Mouse (Mus musculus): ENCODE data around the gene Gse1. TPM values are rescaled to one million over a fixed set of nuclear protein-coding genes. Genes with fewer than 3 reads are reported as not detected.
A peak's percentile ranks its signal among the peaks of the same experiment; 100 is the strongest.

The Gse1 gene
- polyA plus RNA-seq, 1 experiment from 2014 or later: 6.8 TPM

DNA sequence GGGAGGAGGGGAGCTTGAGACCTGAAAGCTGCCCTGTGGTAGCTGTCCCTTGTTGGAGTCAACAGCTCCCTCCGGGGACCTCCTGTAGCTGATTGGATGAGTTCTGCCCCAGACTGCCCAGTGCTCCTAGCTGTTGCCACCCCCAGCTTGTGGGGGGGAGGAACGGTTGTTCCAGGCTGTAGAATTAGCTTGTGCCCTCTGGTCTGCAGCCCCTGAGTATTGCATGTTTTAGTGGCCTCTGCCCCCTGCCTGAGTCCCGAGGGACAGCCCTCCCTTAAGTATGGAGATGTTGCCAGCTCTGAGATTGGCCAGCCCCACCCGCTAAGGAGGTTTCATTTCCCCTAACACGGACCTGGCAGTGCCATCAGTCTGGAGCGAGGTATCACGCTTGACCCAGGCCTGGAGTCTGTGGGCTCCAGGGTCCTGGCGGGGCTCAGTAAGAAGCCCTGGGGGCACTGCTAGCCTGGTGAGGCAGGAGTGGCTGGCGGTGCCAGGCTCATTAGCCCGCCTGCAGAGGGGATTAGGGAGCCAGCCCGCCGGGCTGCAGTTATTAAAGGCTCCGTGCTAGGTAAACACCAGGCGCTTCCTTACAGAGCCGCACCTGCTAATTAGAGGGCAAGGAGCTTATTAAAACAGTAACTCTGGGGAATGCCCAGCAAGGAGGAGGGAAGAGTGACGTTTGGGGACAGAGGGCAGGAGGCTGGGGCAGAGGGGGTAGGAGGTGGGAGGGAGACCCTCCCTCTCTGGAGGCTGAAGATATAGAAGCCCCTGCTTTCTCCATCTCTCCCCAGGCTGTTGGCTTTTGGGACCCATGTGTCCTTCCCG lies 107.2 kb downstream of the Gse1 start:
- no peak overlapping the region for H3K4me3 ChIP-seq
- no peak overlapping the region for H3K9ac ChIP-seq
- peaks cover 65% of the 10 kb centered on the region for H3K4me1 ChIP-seq
- peak overlapping the region; percentile 67 for H3K27ac ChIP-seq
- no peaks in the 10 kb centered on the region for H3K9me3 ChIP-seq
- no peaks in the 10 kb centered on the region for H3K36me3 ChIP-seq
- H3K4me2 ChIP-seq: peak overlapping the region; percentile 35
- peak; percentile 46; the same call in 1 of the 2 replicates for ATAC-seq (ENCODE audit: insufficient number of reproducible peaks, low FRiP score, low TSS enrichment, low read depth)
- WGBS: 10% methylated on average over 17 of the region's 17 CpGs
- H3K27me3 ChIP-seq: no peaks in the 10 kb centered on the region

DNA sequence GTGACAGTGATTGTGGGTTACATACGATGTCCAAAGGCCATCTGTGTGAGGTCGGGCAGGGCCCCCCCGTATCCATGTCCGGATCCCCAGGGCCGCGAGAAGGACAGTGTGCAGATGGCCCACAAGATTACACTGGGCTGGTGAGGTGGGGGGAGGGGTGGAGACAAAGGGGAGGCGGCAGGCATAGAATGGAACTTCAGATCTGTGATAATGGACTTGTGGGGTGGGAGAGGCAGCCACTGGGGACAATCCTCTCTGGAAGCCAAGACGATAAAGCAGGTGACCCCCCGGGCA lies 107.8 kb downstream of the Gse1 start:
- Histone ChIP-seq H3K27me3 (no peaks in the 10 kb centered on the region), H3K36me3 (no peaks in the 10 kb centered on the region), H3K27ac (no peak overlapping the region), H3K4me1 (peaks cover 60% of the 10 kb centered on the region), H3K9ac (no peak overlapping the region), H3K4me3 (no peak overlapping the region), H3K4me2 (peak overlapping the region; percentile 35; the same call in 1 of the 2 replicates), H3K9me3 (no peaks in the 10 kb centered on the region)
- no peak for ATAC-seq (ENCODE audit: insufficient number of reproducible peaks, low FRiP score, low TSS enrichment, low read depth)
- WGBS: 8% methylated on average over 9 of the region's 9 CpGs

GRCm38 (mm10) chr8:120336909-120337555 lies 108.8 kb downstream of the Gse1 start:
- peaks cover 58% of the 10 kb centered on the region for H3K4me1 ChIP-seq
- H3K9ac ChIP-seq: no peak overlapping the region
- no peak overlapping the region for H3K4me3 ChIP-seq
- 45% methylated on average over 5 of the region's 5 CpGs for WGBS
- H3K4me2 ChIP-seq: no peak overlapping the region
- no peak for ATAC-seq (ENCODE audit: insufficient number of reproducible peaks, low FRiP score, low TSS enrichment, low read depth)
- H3K9me3 ChIP-seq: no peaks in the 10 kb centered on the region
- H3K36me3 ChIP-seq: no peaks in the 10 kb centered on the region
- no peaks in the 10 kb centered on the region for H3K27me3 ChIP-seq
- H3K27ac ChIP-seq: no peak overlapping the region

DNA sequence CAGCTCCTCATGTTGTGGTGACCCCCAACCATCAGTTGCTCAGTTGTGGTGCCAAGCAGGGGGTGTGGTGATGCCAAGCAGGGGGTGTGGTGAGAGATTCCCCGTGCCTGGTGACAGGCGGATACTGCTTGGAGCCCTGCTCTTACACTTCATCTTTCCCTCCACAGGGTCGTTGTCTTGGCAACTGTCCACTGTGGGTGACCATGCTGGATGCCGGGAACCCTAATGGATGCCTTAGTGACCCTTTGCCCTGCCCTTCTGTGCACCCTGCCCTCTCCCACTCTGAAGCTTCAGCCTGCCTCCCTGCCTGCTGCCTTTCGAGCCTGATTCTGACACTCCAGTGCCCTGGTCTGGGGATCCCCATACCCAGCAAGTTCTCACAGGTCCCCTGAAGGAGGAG lies 109.4 kb downstream of the Gse1 start:
- H3K27me3 ChIP-seq: no peaks in the 10 kb centered on the region
- no peaks in the 10 kb centered on the region for H3K36me3 ChIP-seq
- peaks cover 56% of the 10 kb centered on the region for H3K4me1 ChIP-seq
- 70% methylated on average over 5 of the region's 5 CpGs for WGBS
- H3K9ac ChIP-seq: no peak overlapping the region
- ATAC-seq (ENCODE audit: insufficient number of reproducible peaks, low FRiP score, low TSS enrichment, low read depth): no peak
- H3K9me3 ChIP-seq: no peaks in the 10 kb centered on the region
- no peak overlapping the region for H3K27ac ChIP-seq
- H3K4me2 ChIP-seq: no peak overlapping the region
- H3K4me3 ChIP-seq: no peak overlapping the region

- 87% methylated on average over 7 of the region's 7 CpGs for WGBS
- Histone ChIP-seq H3K27me3 (no peaks in the 10 kb centered on the region), H3K9ac (no peak overlapping the region), H3K4me2 (no peak overlapping the region), H3K4me1 (peaks cover 60% of the 10 kb centered on the region), H3K9me3 (no peaks in the 10 kb centered on the region), H3K27ac (no peak overlapping the region), H3K4me3 (no peak overlapping the region), H3K36me3 (no peaks in the 10 kb centered on the region)
- no peak for ATAC-seq (ENCODE audit: insufficient number of reproducible peaks, low FRiP score, low TSS enrichment, low read depth)
These were observed 110.4 kb downstream of the Gse1 start for GRCm38 (mm10) chr8:120338678-120339077.

- H3K36me3 ChIP-seq: no peaks in the 10 kb centered on the region
- ATAC-seq (ENCODE audit: insufficient number of reproducible peaks, low FRiP score, low TSS enrichment, low read depth): no peak
- no peak overlapping the region for H3K27ac ChIP-seq
- H3K9me3 ChIP-seq: no peaks in the 10 kb centered on the region
- no peak overlapping the region for H3K9ac ChIP-seq
- no peaks in the 10 kb centered on the region for H3K27me3 ChIP-seq
- 60% methylated on average over 7 of the region's 8 CpGs for WGBS
- no peak overlapping the region for H3K4me2 ChIP-seq
- H3K4me1 ChIP-seq: peaks cover 63% of the 10 kb centered on the region
- no peak overlapping the region for H3K4me3 ChIP-seq
These were observed 111.5 kb downstream of the Gse1 start for GRCm38 (mm10) chr8:120339743-120340142.

GRCm38 (mm10) chr8:120341124-120341523 lies 112.9 kb downstream of the Gse1 start:
- Histone ChIP-seq H3K4me1 (peaks cover 49% of the 10 kb centered on the region), H3K9ac (no peak overlapping the region)

DNA sequence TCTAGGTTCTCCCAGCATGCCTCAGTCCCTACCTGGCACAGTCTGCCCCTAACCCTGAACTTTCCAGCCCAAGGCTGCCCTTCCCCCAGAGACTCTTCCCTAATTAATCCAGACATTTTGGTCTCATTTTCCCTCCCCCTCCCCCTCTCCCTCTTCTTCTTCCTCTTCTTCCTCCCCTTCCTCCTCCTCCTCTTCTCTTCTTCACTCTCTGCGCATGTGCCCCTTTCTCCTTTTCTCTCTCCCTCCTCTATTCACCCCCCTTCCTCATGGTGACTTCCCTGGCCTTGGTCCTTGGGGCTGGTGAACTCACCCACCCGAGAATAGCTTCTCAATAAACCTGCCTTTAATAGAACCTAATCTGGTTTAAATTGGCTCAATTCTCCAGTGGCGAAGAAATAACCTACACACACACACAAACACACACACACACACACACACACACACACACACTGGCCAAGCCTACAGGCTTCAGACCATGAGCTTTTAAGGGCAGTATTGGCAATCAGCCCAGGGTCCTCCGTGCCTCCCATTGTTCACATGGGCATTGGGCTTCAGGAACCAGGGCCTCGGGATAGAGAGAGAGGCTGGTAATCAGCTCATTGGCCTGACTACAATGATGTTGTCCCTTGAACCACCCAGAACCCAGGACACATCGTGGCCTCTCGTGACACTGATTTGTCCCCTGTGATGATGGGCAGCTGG lies 114.7 kb downstream of the Gse1 start:
- Histone ChIP-seq H3K27ac (no peak overlapping the region), H3K27me3 (0 out of 2 replicates have a peak, but pooled peaks cover 4% of the 10 kb centered on the region), H3K9ac (no peak overlapping the region), H3K4me3 (no peak overlapping the region), H3K36me3 (no peaks in the 10 kb centered on the region), H3K9me3 (no peaks in the 10 kb centered on the region), H3K4me1 (peaks cover 53% of the 10 kb centered on the region), H3K4me2 (no peak overlapping the region)
- ATAC-seq (ENCODE audit: insufficient number of reproducible peaks, low FRiP score, low TSS enrichment, low read depth): no peak
- 53% methylated on average over 7 of the region's 7 CpGs for WGBS

More at GRCm38 (mm10) chr8:120341124-120341523, 112.9 kb downstream of the Gse1 start:
- Histone ChIP-seq H3K4me3 (no peak overlapping the region), H3K36me3 (no peaks in the 10 kb centered on the region), H3K27me3 (no peaks in the 10 kb centered on the region), H3K4me2 (no peak overlapping the region), H3K27ac (no peak overlapping the region), H3K9me3 (no peaks in the 10 kb centered on the region)
- 79% methylated on average over 10 of the region's 10 CpGs for WGBS
- ATAC-seq (ENCODE audit: insufficient number of reproducible peaks, low FRiP score, low TSS enrichment, low read depth): no peak

DNA sequence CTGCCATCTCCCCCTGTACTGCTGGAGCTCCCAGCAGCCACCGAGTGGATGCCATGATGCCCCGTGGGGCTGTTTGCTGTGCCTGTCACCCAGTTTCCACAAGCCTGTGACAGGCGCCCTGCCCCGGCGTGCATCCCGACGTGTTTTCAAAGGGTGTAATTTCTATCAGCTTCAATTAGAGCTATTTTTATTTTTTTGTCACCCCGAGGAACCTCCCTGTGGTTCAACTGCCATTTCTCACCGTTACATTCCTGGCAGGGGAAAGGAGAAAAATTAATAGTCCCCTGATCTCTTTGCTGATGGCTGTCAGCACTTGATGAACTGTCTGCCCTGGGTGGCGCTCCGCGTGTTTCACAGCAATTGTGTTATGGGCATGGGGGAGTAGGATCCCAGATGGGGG lies 115.3 kb downstream of the Gse1 start:
- Histone ChIP-seq H3K4me1 (peaks cover 56% of the 10 kb centered on the region), H3K4me2 (no peak overlapping the region), H3K4me3 (no peak overlapping the region), H3K9ac (no peak overlapping the region), H3K27me3 (0 out of 2 replicates have a peak, but pooled peaks cover 4% of the 10 kb centered on the region), H3K27ac (no peak overlapping the region), H3K36me3 (no peaks in the 10 kb centered on the region), H3K9me3 (no peaks in the 10 kb centered on the region)
- 61% methylated on average over 12 of the region's 12 CpGs for WGBS
- ATAC-seq (ENCODE audit: insufficient number of reproducible peaks, low FRiP score, low TSS enrichment, low read depth): no peak

- Histone ChIP-seq H3K9me3 (no peaks in the 10 kb centered on the region), H3K4me1 (peaks cover 55% of the 10 kb centered on the region), H3K4me2 (no peak overlapping the region), H3K36me3 (no peaks in the 10 kb centered on the region), H3K27me3 (0 out of 2 replicates have a peak, but pooled peaks cover 4% of the 10 kb centered on the region), H3K4me3 (no peak overlapping the region), H3K9ac (no peak overlapping the region), H3K27ac (no peak overlapping the region)
- WGBS: 30% methylated on average over 4 of the region's 4 CpGs
- ATAC-seq (ENCODE audit: insufficient number of reproducible peaks, low FRiP score, low TSS enrichment, low read depth): no peak
These were observed 115.9 kb downstream of the Gse1 start for GRCm38 (mm10) chr8:120344166-120344565.

GRCm38 (mm10) chr8:120344583-120344982 lies 116.3 kb downstream of the Gse1 start:
- H3K27ac ChIP-seq: no peak overlapping the region
- 0 out of 2 replicates have a peak, but pooled peaks cover 4% of the 10 kb centered on the region for H3K27me3 ChIP-seq
- no peak overlapping the region for H3K9ac ChIP-seq
- WGBS: 44% methylated on average over 13 of the region's 13 CpGs
- no peak overlapping the region for H3K4me3 ChIP-seq
- H3K9me3 ChIP-seq: no peaks in the 10 kb centered on the region
- H3K36me3 ChIP-seq: no peaks in the 10 kb centered on the region
- peaks cover 51% of the 10 kb centered on the region for H3K4me1 ChIP-seq
- no peak for ATAC-seq (ENCODE audit: insufficient number of reproducible peaks, low FRiP score, low TSS enrichment, low read depth)
- no peak overlapping the region for H3K4me2 ChIP-seq

Data from limb, embryonic 15.5 days (tissue).